Mouse (Mus musculus) lung, postnatal 0 days (tissue): ENCODE measurements around the gene Cldn14. TPM values are rescaled to one million over a fixed set of nuclear protein-coding genes. Genes with fewer than 3 reads are reported as not detected.

ENCODE experiments used
- ATAC-seq: fragments of 200-750 bp; cut with Nextera tagmentation; 2 replicates; pipeline ENCODE4 v1.8.0; 2017; ENCODE audit warnings: moderate library complexity
- DNase-seq: peaks from one replicate; pipeline ENCODE4 v3.0.0-alpha.2; 2016; ENCODE audit warnings: low spot score
- H3K27ac ChIP-seq: fragments of 300-500 bp; sonication (generic); 2 replicates; pipeline ENCODE4 v1.5.1; 2014; ENCODE audit warnings: antibody characterized with exemption, mild to moderate bottlenecking, low read length, mixed read lengths
- H3K27me3 ChIP-seq: fragments of 300-500 bp; sonication (generic); replicated peaks from 2 replicates; pipeline ENCODE4 v1.6.1; 2014; ENCODE audit warnings: low read length, mixed read lengths; ENCODE audit not compliant: insufficient read depth
- H3K36me3 ChIP-seq: fragments of 300-500 bp; sonication (generic); 2 replicates; pipeline ENCODE4 v1.6.1; 2014; ENCODE audit warnings: low read length, mixed read lengths; ENCODE audit not compliant: insufficient read depth
- H3K4me1 ChIP-seq: fragments of 300-500 bp; sonication (generic); 2 replicates; pipeline ENCODE4 v1.6.1; 2014; ENCODE audit warnings: antibody characterized with exemption, low read depth, low read length, mixed read lengths; ENCODE audit not compliant: insufficient read depth
- H3K4me2 ChIP-seq: fragments of 300-500 bp; sonication (generic); replicated peaks from 2 replicates; pipeline ENCODE4 v1.6.1; 2014; ENCODE audit warnings: low read depth, mild to moderate bottlenecking, low read length, moderate library complexity, mixed read lengths
- H3K4me3 ChIP-seq: fragments of 300-500 bp; sonication (generic); 2 replicates; pipeline ENCODE4 v1.5.1; 2014; ENCODE audit warnings: low read depth, low read length
- H3K9ac ChIP-seq: fragments of 300-500 bp; sonication (generic); replicated peaks from 2 replicates; pipeline ENCODE4 v1.6.1; 2014; ENCODE audit warnings: low read depth, mild to moderate bottlenecking
- H3K9me3 ChIP-seq: fragments of 300-500 bp; sonication (generic); 2 replicates; pipeline ENCODE4 v1.6.1; 2016; ENCODE audit warnings: low read length, mixed read lengths
- CTCF ChIP-seq: IDR thresholded peaks from 2 replicates; pipeline ENCODE4 v1.5.1; 2016; ENCODE audit warnings: antibody characterized with exemption, mild to moderate bottlenecking
- EP300 ChIP-seq: IDR thresholded peaks from 2 replicates; pipeline ENCODE4 v1.6.1; 2016; ENCODE audit warnings: antibody characterized with exemption, mild to moderate bottlenecking, control low read depth
- WGBS: fragments of 180-500 bp; shearing (Covaris S2); extraction: QIAGEN DNeasy Blood & Tissue Kit; methylation state at CpG from one replicate; pipeline ENCODE4 v1.1.7; 2014; 5-methylcytosine and 5-hydroxymethylcytosine counted together
- polyA plus RNA-seq: library from polyadenylated mRNA; unstranded; fragments of >200 nt; fragmentation: Nextera tagmentation; extraction: Ambion mirVana; gene quantifications from 2 replicates; pipeline ENCODE4 v1.2.1, GENCODE M21; 2015

Cldn14 gene
- polyA plus RNA-seq, 1 experiment from 2014 or later, result not detected

DNA sequence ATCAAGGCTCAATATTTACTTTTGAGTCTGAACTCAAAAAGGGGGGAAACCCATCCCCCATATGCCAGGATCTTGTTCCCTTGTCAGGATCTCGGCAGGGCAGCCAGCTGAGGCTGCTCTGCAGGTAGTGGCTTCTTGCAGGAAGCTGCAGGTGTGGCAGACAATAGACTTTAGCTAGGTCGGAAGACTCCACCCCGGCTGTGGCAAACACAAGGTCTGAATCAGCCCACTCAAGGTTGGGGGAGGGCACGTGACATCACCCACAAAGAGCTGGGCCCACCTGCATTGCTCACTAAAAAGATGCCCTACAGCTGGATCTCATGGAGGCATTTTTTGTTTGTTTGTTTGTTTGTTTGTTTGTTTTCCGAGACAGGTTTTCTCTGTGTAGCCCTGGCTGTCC lies 100.9 kb downstream of the Cldn14 start:
- no peak for DNase-seq

DNA sequence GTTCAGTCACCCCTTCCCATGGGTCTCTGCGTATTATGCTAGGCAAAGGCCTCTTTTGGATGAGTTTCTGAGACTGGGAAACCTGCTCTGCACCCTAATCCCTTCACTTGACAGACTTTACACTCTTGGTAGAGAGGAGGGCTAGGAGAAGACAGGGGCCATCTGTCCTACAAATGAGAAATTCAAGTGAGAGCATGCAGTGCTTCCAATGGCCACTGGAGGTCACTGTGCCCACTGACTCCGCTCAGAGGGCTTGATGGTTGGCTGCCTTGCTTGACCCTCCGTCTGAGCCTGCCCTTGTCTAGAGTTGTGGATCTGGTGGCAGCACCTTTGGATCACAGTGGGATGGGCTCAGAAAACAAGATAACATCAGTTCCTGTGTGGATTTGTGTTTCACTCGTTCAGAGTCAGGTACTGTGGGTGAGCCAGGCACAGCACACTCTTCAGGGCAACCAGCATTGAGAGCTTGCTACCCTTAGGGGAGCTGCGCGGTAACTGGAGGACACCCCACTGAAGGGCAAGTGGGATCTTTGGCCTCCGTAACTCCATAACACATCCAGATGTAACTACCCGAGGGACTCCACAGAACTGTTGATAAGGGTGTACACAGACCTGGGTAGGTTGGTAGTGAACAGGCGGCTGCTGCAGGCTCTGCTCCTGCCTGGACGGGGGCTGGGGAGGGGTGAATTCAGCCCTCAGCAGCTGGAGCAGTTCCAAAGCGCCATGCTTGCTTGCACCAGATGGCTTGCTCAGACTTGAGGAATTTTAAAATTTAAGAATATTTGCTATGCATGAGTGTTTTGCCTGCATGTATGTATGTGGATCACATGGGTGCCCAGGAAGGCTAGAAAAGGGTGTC lies 102.3 kb downstream of the Cldn14 start:
- Histone ChIP-seq H3K4me3 (no peak overlapping the region), H3K4me1 (0 out of 2 replicates have a peak, but pooled peaks cover 5% of the 10 kb centered on the region), H3K27me3 (no peaks in the 10 kb centered on the region), H3K9me3 (no peaks in the 10 kb centered on the region), H3K9ac (no peak overlapping the region), H3K36me3 (no peaks in the 10 kb centered on the region), H3K4me2 (no peak overlapping the region), H3K27ac (no peak overlapping the region)
- ATAC-seq, result peak; percentile 56
- DNase-seq, result peak; percentile 76
- 60% methylated on average over 11 of the region's 11 CpGs for WGBS
- TF ChIP-seq CTCF, result peak; percentile 97
- no peak for TF ChIP-seq EP300

More for the DNA sequence above, 100.9 kb downstream of the Cldn14 start:
- Histone ChIP-seq H3K4me1 (peaks cover 5% of the 10 kb centered on the region; the same call in 1 of the 2 replicates), H3K27me3 (no peaks in the 10 kb centered on the region), H3K27ac (no peak overlapping the region), H3K4me3 (no peak overlapping the region), H3K9me3 (no peaks in the 10 kb centered on the region), H3K4me2 (no peak overlapping the region), H3K9ac (no peak overlapping the region), H3K36me3 (no peaks in the 10 kb centered on the region)
- TF ChIP-seq CTCF, result no peak
- 68% methylated on average over 5 of the region's 5 CpGs for WGBS
- ATAC-seq, result no peak

DNA sequence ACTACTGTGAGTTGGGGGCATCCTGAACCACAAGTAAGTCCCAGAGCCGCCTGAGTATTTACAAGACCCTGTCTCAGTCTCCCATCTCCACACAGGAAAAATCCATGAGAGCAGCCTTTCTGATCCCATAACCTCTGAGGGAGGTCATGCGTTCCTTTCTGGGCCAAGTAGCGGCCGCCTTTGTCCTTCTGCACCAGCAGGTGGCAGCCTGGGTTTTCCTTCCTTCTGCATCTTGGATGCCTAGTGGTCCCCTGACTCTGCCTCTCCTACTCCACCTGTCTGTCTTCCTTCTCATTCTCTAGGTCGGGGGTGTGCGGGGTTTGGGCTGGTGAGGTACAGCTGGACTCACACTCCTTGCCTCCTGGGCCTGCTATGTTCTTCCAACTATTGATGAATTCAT lies 105.6 kb downstream of the Cldn14 start:
- Histone ChIP-seq H3K4me1 (0 out of 2 replicates have a peak, but pooled peaks cover 5% of the 10 kb centered on the region), H3K27me3 (no peaks in the 10 kb centered on the region), H3K9me3 (no peaks in the 10 kb centered on the region), H3K36me3 (no peaks in the 10 kb centered on the region), H3K9ac (no peak overlapping the region), H3K27ac (no peak overlapping the region), H3K4me2 (no peak overlapping the region), H3K4me3 (no peak overlapping the region)
- DNase-seq (no peak), ATAC-seq (no peak)
- WGBS, result 79% methylated on average over 6 of the region's 6 CpGs
- TF ChIP-seq EP300 (no peak), CTCF (peak; percentile 55)

- Histone ChIP-seq H3K36me3 (no peaks in the 10 kb centered on the region), H3K9me3 (no peaks in the 10 kb centered on the region), H3K4me3 (no peak overlapping the region), H3K27me3 (no peaks in the 10 kb centered on the region), H3K9ac (no peak overlapping the region), H3K4me2 (no peak overlapping the region), H3K4me1 (no peaks in the 10 kb centered on the region), H3K27ac (no peak overlapping the region)
- ATAC-seq (no peak), DNase-seq (no peak)
- WGBS, result 92% methylated on average over 5 of the region's 5 CpGs
- TF ChIP-seq EP300 (no peak), CTCF (no peak)
Measured at GRCm38 (mm10) chr16:93893285-93893684, 115.4 kb downstream of the Cldn14 start.

DNA sequence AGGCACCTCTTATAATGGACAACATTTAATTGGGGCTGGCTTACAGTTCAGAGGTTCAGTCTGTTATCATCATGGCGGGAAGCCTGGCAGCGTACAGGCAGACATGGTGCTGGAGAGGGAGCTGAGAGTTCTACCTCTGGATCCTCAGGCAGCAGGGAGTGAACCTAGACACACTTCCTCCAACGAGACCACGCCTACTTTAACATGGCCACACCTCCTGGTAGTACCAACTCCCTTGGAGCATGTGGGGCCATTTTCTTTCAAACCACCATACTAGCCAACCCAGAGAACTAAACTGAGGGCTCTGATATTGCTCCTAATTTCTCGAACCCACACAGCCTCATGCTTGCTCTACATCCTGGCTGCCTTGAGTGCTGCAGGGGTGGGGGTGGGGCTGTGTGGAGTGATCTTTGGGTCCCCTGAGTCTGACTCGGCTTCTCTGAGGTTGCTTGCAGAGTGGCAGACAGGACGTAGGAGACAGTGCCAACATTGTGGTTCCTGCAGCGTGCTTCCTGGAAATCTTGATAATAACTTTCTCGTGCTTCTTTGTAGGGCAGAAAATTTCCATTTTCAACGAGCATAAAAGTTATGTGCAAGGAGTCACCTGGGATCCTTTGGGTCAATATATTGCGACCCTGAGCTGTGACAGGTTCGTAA lies 117.6 kb downstream of the Cldn14 start:
- WGBS, result 78% methylated on average over 12 of the region's 12 CpGs
- Histone ChIP-seq H3K36me3 (no peaks in the 10 kb centered on the region), H3K9me3 (no peaks in the 10 kb centered on the region), H3K4me2 (no peak overlapping the region), H3K9ac (no peak overlapping the region), H3K4me1 (no peaks in the 10 kb centered on the region), H3K4me3 (no peak overlapping the region), H3K27ac (no peak overlapping the region), H3K27me3 (no peaks in the 10 kb centered on the region)
- ATAC-seq, result no peak
- TF ChIP-seq EP300 (no peak), CTCF (no peak)
- DNase-seq, result no peak

- Histone ChIP-seq H3K9me3 (no peaks in the 10 kb centered on the region), H3K36me3 (no peaks in the 10 kb centered on the region), H3K4me2 (no peak overlapping the region), H3K4me1 (no peaks in the 10 kb centered on the region), H3K27ac (no peak overlapping the region), H3K4me3 (no peak overlapping the region), H3K27me3 (no peaks in the 10 kb centered on the region), H3K9ac (no peak overlapping the region)
- WGBS, result 82% methylated on average over 6 of the region's 6 CpGs
- TF ChIP-seq EP300 (no peak), CTCF (no peak)
- ATAC-seq, result no peak
- DNase-seq, result no peak
Measured at GRCm38 (mm10) chr16:93888481-93888880, 120.2 kb downstream of the Cldn14 start.
